Mouse (Mus musculus): ENCODE data around the gene Ehd4. TPM values are rescaled to one million over a fixed set of nuclear protein-coding genes. Genes with fewer than 3 reads are reported as not detected.
A peak's percentile ranks its signal among the peaks of the same experiment; 100 is the strongest.

Gene Ehd4
- polyA plus RNA-seq, 1 experiment: 24.4 TPM

GRCm38 (mm10) chr2:120049632-120050274 lies 104.7 kb downstream of the Ehd4 start:
- no peaks in the 10 kb centered on the region for H3K4me1 ChIP-seq (ENCODE audit: control insufficient read depth, insufficient read depth, low read length)
- H3K27me3 ChIP-seq (ENCODE audit: control insufficient read depth, insufficient read depth, low read length, poor library complexity, severe bottlenecking): no peaks in the 10 kb centered on the region
- no peaks in the 10 kb centered on the region for H3K36me3 ChIP-seq (ENCODE audit: control insufficient read depth, insufficient read depth, low read length, poor library complexity, severe bottlenecking)
- no peaks in the 10 kb centered on the region for H3K9me3 ChIP-seq (replicated peaks; ENCODE audit: control insufficient read depth, insufficient read depth, low read length, poor library complexity, severe bottlenecking)
- no peak overlapping the region for H3K9ac ChIP-seq (ENCODE audit: low read depth, poor library complexity, severe bottlenecking)
- peak; percentile 85 for TF ChIP-seq CTCF (IDR thresholded peaks at IDR 0.05; ENCODE audit: low read depth, low read length)
- TF ChIP-seq EP300 (IDR thresholded peaks at IDR 0.05; ENCODE audit: insufficient read depth, low read depth, low read length): no peak
- TF ChIP-seq POLR2A (IDR thresholded peaks at IDR 0.05; ENCODE audit: insufficient read depth, low read length): no peak
- no peak overlapping the region for H3K4me3 ChIP-seq (ENCODE audit: low read depth, low read length)
- H3K27ac ChIP-seq (ENCODE audit: insufficient read depth, low read length): no peak overlapping the region

DNA sequence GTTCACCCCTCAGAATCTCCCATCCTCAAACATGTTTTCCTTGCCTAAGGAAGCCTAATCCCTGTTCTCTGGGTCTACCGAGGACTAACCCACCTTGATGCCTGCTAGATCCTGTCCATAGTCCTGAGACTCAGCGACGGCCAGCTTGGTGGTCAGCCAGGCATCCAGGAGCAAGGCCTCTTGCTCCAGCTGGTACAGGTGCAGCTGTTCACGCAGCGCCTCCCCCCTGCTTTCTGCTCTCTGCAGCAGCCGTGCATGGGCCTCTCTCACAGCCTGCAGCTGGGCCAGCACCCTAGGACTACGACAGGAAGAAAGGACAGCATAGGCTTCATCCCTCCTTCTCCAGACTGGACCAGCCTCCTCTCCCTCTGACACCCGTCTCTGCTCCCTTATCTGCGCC lies 106.2 kb downstream of the Ehd4 start:
- peaks cover 3% of the 10 kb centered on the region for H3K4me1 ChIP-seq (ENCODE audit: control insufficient read depth, insufficient read depth, low read length)
- H3K27me3 ChIP-seq (ENCODE audit: control insufficient read depth, insufficient read depth, low read length, poor library complexity, severe bottlenecking): no peaks in the 10 kb centered on the region
- no peak for TF ChIP-seq EP300 (IDR thresholded peaks at IDR 0.05; ENCODE audit: insufficient read depth, low read depth, low read length)
- TF ChIP-seq CTCF (IDR thresholded peaks at IDR 0.05; ENCODE audit: low read depth, low read length): no peak
- TF ChIP-seq POLR2A (IDR thresholded peaks at IDR 0.05; ENCODE audit: insufficient read depth, low read length): no peak
- no peak overlapping the region for H3K27ac ChIP-seq (ENCODE audit: insufficient read depth, low read length)
- H3K36me3 ChIP-seq (ENCODE audit: control insufficient read depth, insufficient read depth, low read length, poor library complexity, severe bottlenecking): no peaks in the 10 kb centered on the region
- no peak overlapping the region for H3K4me3 ChIP-seq (ENCODE audit: low read depth, low read length)
- H3K9me3 ChIP-seq (replicated peaks; ENCODE audit: control insufficient read depth, insufficient read depth, low read length, poor library complexity, severe bottlenecking): no peaks in the 10 kb centered on the region
- no peak overlapping the region for H3K9ac ChIP-seq (ENCODE audit: low read depth, poor library complexity, severe bottlenecking)

DNA sequence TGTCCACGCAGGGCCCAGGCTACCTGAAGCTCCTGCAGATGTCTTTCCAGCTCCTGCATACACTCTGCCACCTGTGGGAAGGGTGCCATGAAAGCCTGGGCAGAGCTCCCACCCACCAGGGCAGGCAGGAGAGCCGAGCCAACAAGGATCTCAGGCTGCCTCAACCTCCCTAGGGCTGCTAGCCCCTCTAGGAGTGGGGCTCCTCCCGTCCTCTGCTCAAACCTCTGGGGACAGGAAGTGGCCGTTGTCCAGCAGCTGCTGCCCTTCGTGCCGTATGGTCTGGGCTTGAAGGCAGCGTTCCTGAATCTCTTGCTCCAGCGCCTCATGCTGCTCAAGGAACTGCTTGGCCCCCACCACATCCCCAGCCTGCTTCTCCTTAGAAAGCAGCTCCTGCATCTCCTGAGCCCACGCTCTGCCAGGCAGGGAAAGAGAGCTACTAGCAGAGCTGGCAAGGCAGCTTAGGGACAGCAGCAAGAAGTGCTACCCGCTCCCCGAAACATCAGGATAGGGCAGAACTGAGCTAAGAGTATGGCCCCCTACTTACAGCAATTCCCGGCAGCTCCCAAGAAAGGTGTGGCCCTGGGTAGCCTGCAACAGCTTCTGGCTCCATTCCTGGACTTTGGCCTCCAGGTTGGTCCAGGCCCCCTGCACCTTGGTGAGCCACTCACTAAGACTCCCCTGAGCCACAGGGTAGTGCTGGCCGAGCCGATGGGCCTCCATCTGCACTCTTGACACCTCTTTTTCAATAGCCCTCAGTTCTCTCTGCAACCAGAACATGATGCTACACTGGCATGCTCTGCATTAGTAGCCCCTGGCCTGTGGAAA lies 107.7 kb downstream of the Ehd4 start:
- Histone ChIP-seq H3K36me3 (ENCODE audit: control insufficient read depth, insufficient read depth, low read length, poor library complexity, severe bottlenecking) (no peaks in the 10 kb centered on the region), H3K4me1 (ENCODE audit: control insufficient read depth, insufficient read depth, low read length) (peaks cover 3% of the 10 kb centered on the region), H3K9me3 (replicated peaks; ENCODE audit: control insufficient read depth, insufficient read depth, low read length, poor library complexity, severe bottlenecking) (no peaks in the 10 kb centered on the region), H3K27ac (ENCODE audit: insufficient read depth, low read length) (no peak overlapping the region), H3K4me3 (ENCODE audit: low read depth, low read length) (no peak overlapping the region), H3K27me3 (ENCODE audit: control insufficient read depth, insufficient read depth, low read length, poor library complexity, severe bottlenecking) (no peaks in the 10 kb centered on the region), H3K9ac (ENCODE audit: low read depth, poor library complexity, severe bottlenecking) (no peak overlapping the region)
- TF ChIP-seq CTCF (IDR thresholded peaks at IDR 0.05; ENCODE audit: low read depth, low read length) (no peak), EP300 (IDR thresholded peaks at IDR 0.05; ENCODE audit: insufficient read depth, low read depth, low read length) (no peak)

DNA sequence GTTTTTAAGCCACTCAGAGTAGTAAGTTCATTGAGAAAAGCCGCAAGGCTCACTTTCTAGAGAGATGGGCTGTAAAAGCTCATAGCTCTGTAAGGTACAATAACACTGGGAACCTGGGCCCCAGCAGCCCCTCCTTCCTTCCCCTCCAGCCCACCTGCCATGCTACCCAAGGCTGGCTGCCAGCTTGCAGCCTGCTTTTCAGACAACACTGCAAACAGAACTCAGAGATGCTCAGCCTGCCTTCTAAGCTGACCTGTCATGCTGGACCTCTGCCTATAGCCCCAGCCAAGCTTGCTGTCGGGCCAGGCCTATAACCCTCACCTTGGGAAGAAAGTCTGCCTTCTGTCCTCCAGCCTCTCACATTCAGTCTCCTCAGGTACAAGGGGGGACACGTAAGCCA lies 109.7 kb downstream of the Ehd4 start:
- Histone ChIP-seq H3K4me1 (ENCODE audit: control insufficient read depth, insufficient read depth, low read length) (peaks cover 3% of the 10 kb centered on the region), H3K9me3 (replicated peaks; ENCODE audit: control insufficient read depth, insufficient read depth, low read length, poor library complexity, severe bottlenecking) (no peaks in the 10 kb centered on the region), H3K27me3 (ENCODE audit: control insufficient read depth, insufficient read depth, low read length, poor library complexity, severe bottlenecking) (no peaks in the 10 kb centered on the region), H3K27ac (ENCODE audit: insufficient read depth, low read length) (no peak overlapping the region), H3K9ac (ENCODE audit: low read depth, poor library complexity, severe bottlenecking) (no peak overlapping the region), H3K4me3 (ENCODE audit: low read depth, low read length) (no peak overlapping the region), H3K36me3 (ENCODE audit: control insufficient read depth, insufficient read depth, low read length, poor library complexity, severe bottlenecking) (no peaks in the 10 kb centered on the region)
- TF ChIP-seq CTCF (IDR thresholded peaks at IDR 0.05; ENCODE audit: low read depth, low read length) (no peak), POLR2A (IDR thresholded peaks at IDR 0.05; ENCODE audit: insufficient read depth, low read length) (no peak), EP300 (IDR thresholded peaks at IDR 0.05; ENCODE audit: insufficient read depth, low read depth, low read length) (no peak)

- no peaks in the 10 kb centered on the region for H3K9me3 ChIP-seq (replicated peaks; ENCODE audit: control insufficient read depth, insufficient read depth, low read length, poor library complexity, severe bottlenecking)
- H3K9ac ChIP-seq (ENCODE audit: low read depth, poor library complexity, severe bottlenecking): no peak overlapping the region
- TF ChIP-seq CTCF (IDR thresholded peaks at IDR 0.05; ENCODE audit: low read depth, low read length): no peak
- no peak for TF ChIP-seq POLR2A (IDR thresholded peaks at IDR 0.05; ENCODE audit: insufficient read depth, low read length)
- no peak for TF ChIP-seq EP300 (IDR thresholded peaks at IDR 0.05; ENCODE audit: insufficient read depth, low read depth, low read length)
- H3K4me3 ChIP-seq (ENCODE audit: low read depth, low read length): no peak overlapping the region
- H3K27me3 ChIP-seq (ENCODE audit: control insufficient read depth, insufficient read depth, low read length, poor library complexity, severe bottlenecking): no peaks in the 10 kb centered on the region
- peaks cover 3% of the 10 kb centered on the region for H3K4me1 ChIP-seq (ENCODE audit: control insufficient read depth, insufficient read depth, low read length)
- no peak overlapping the region for H3K27ac ChIP-seq (ENCODE audit: insufficient read depth, low read length)
- H3K36me3 ChIP-seq (ENCODE audit: control insufficient read depth, insufficient read depth, low read length, poor library complexity, severe bottlenecking): no peaks in the 10 kb centered on the region
Observed at GRCm38 (mm10) chr2:120044101-120044603, 110.3 kb downstream of the Ehd4 start.

DNA sequence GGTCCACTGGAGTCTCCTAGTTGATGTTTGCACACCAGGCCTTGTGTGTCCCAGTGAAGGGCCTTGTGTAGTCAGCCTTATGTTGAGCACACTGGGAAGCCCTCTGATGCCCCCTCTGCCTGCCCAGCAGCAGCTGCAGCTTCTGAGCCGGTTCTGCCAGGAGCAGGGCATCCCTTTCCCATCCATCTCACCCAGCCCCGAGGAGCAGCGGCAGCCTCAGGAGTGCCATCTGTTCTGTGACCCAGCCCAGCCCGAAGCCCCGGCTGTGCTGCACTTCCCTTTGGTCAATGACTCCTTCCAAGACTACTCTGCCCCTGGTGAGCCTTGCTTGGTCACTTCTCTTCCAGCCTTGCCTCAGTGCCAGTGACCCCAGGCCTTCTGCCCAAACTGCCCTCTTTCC lies 113.4 kb downstream of the Ehd4 start:
- H3K9me3 ChIP-seq (replicated peaks; ENCODE audit: control insufficient read depth, insufficient read depth, low read length, poor library complexity, severe bottlenecking): no peaks in the 10 kb centered on the region
- H3K36me3 ChIP-seq (ENCODE audit: control insufficient read depth, insufficient read depth, low read length, poor library complexity, severe bottlenecking): no peaks in the 10 kb centered on the region
- no peak overlapping the region for H3K9ac ChIP-seq (ENCODE audit: low read depth, poor library complexity, severe bottlenecking)
- H3K27me3 ChIP-seq (ENCODE audit: control insufficient read depth, insufficient read depth, low read length, poor library complexity, severe bottlenecking): no peaks in the 10 kb centered on the region
- no peak overlapping the region for H3K27ac ChIP-seq (ENCODE audit: insufficient read depth, low read length)
- TF ChIP-seq POLR2A (IDR thresholded peaks at IDR 0.05; ENCODE audit: insufficient read depth, low read length): no peak
- no peak for TF ChIP-seq EP300 (IDR thresholded peaks at IDR 0.05; ENCODE audit: insufficient read depth, low read depth, low read length)
- no peak for TF ChIP-seq CTCF (IDR thresholded peaks at IDR 0.05; ENCODE audit: low read depth, low read length)
- H3K4me3 ChIP-seq (ENCODE audit: low read depth, low read length): no peak overlapping the region
- peaks cover 3% of the 10 kb centered on the region for H3K4me1 ChIP-seq (ENCODE audit: control insufficient read depth, insufficient read depth, low read length)

Other genes starting within 250 kb of the Ehd4 start
- gene Mapkbp1, start 181.9 kb downstream of the Ehd4 start, polyA plus RNA-seq (2011; ENCODE audit: insufficient read depth, insufficient read length, low read depth, missing spikeins): 9.2 and 13.4 TPM in 2 replicates
- gene Jmjd7, start 127.1 kb downstream of the Ehd4 start, polyA plus RNA-seq (2011; ENCODE audit: insufficient read depth, insufficient read length, low read depth, missing spikeins): 16.2 and 18.2 TPM in 2 replicates
- gene Gm28042, start 127.1 kb downstream of the Ehd4 start, polyA plus RNA-seq (2011; ENCODE audit: insufficient read depth, insufficient read length, low read depth, missing spikeins): 3.5 and 4.2 TPM in 2 replicates
- gene Pla2g4b, start 121.2 kb downstream of the Ehd4 start, polyA plus RNA-seq (2011; ENCODE audit: insufficient read depth, insufficient read length, low read depth, missing spikeins): 5.6 and 8.3 TPM in 2 replicates
- gene Pla2g4e, start 90.7 kb upstream of the Ehd4 start, polyA plus RNA-seq (2011; ENCODE audit: insufficient read depth, insufficient read length, low read depth, missing spikeins): not detected in 2 replicates
- gene Pla2g4d, start 134.6 kb upstream of the Ehd4 start, polyA plus RNA-seq (2011; ENCODE audit: insufficient read depth, insufficient read length, low read depth, missing spikeins): not detected in 2 replicates
- 0.39 TPM in 1 of 2 replicates, not detected in the other for gene Pla2g4f, start 159.6 kb upstream of the Ehd4 start, polyA plus RNA-seq (2011; ENCODE audit: insufficient read depth, insufficient read length, low read depth, missing spikeins)
- gene Vps39, start 198.5 kb upstream of the Ehd4 start, polyA plus RNA-seq (2011; ENCODE audit: insufficient read depth, insufficient read length, low read depth, missing spikeins): 32.5 and 40.9 TPM in 2 replicates
- 8.4 and 9.6 TPM in 2 replicates for gene Ganc, start 249.3 kb upstream of the Ehd4 start, polyA plus RNA-seq (2011; ENCODE audit: insufficient read depth, insufficient read length, low read depth, missing spikeins)
- gene Tmem87a, start 249.5 kb upstream of the Ehd4 start, polyA plus RNA-seq (2011; ENCODE audit: insufficient read depth, insufficient read length, low read depth, missing spikeins): 47.5 and 47.6 TPM in 2 replicates

Data from ES-Bruce4 (cell line).